Mouse (Mus musculus): ENCODE data around the gene Gcfc2. TPM values are rescaled to one million over a fixed set of nuclear protein-coding genes. Genes with fewer than 3 reads are reported as not detected.

Gene Gcfc2
- polyA plus RNA-seq, 1 experiment, result 3.6 TPM

- peak overlapping the region; percentile 11; the same call in 1 of the 2 replicates for H3K27ac ChIP-seq (ENCODE audit: control insufficient read depth, insufficient read depth, low read depth, low read length)
- H3K4me1 ChIP-seq (ENCODE audit: control insufficient read depth, insufficient read depth, low read length), result peaks cover 11% of the 10 kb centered on the region
- H3K4me3 ChIP-seq (ENCODE audit: control insufficient read depth, low read depth, low read length), result no peak overlapping the region
- H3K27me3 ChIP-seq (ENCODE audit: control insufficient read depth, insufficient read depth, low read length), result no peaks in the 10 kb centered on the region
- TF ChIP-seq POLR2A (IDR thresholded peaks at IDR 0.05; ENCODE audit: control insufficient read depth, low read depth, low read length) (no peak), CTCF (IDR thresholded peaks at IDR 0.05; ENCODE audit: control insufficient read depth, insufficient read depth, insufficient replicate concordance, low read depth, low read length) (no peak)
- H3K36me3 ChIP-seq (ENCODE audit: control insufficient read depth, insufficient read depth, low read length), result no peaks in the 10 kb centered on the region
These were observed 66.8 kb downstream of the Gcfc2 start for GRCm38 (mm10) chr6:81990049-81990810.

Other genes starting within 250 kb of the Gcfc2 start
- gene Mrpl19, start 42.3 kb downstream of the Gcfc2 start, polyA plus RNA-seq (2012; rRNA removed), result 1.2 and 2.1 TPM in 2 replicates
- 0.80 and 1.2 TPM in 2 replicates for gene Eva1a, start 117.4 kb downstream of the Gcfc2 start, polyA plus RNA-seq (2012; rRNA removed)

All from testis, adult 2 months (tissue).